Mouse (Mus musculus): ENCODE data around the gene Ubash3a. TPM values are rescaled to one million over a fixed set of nuclear protein-coding genes. Genes with fewer than 3 reads are reported as not detected.

The Ubash3a gene
- polyA plus RNA-seq, 1 experiment = 1.6 TPM

DNA sequence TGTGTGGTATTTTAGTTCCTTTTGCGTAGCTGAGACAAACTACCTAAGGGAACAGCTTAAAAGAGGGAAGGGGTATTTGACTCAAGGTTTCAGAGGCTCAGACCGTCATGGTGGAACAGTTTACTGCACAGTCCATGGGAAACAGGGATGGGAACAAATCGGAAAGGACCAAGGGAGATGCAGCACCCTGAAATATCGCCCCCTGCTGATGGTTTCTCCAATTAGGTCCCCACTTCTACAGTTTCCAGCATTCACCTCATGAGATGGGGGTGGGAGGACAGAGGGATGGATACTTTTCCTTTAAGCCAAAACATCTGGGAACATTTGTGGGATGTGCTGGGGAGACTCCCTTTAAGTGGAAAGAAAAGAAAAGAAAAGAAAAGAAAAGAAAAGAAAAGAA lies 52.2 kb downstream of the Ubash3a start:
- peaks cover 5% of the 10 kb centered on the region; the same call in 1 of the 2 replicates for H3K4me1 ChIP-seq (ENCODE audit: control insufficient read depth, insufficient read depth, low read length)
- no peaks in the 10 kb centered on the region for H3K36me3 ChIP-seq (ENCODE audit: control insufficient read depth, insufficient read depth, low read length)
- no peak overlapping the region for H3K4me3 ChIP-seq (ENCODE audit: insufficient read depth, low read depth, low read length)
- no peaks in the 10 kb centered on the region for H3K27me3 ChIP-seq (replicated peaks; ENCODE audit: control insufficient read depth, insufficient read depth, low read length)
- TF ChIP-seq CTCF (conservative IDR thresholded peaks at IDR 0.05; ENCODE audit: insufficient read depth, insufficient read length, low read depth, low read length) = peak; percentile 40; the same call in 1 of the 2 replicates
- no peak for TF ChIP-seq POLR2A (IDR thresholded peaks at IDR 0.05; ENCODE audit: low read depth, low read length)
- no peak for DNase-seq
- no peak overlapping the region for H3K27ac ChIP-seq (ENCODE audit: insufficient read depth, low read depth, low read length)
- 72% methylated on average over 4 of the region's 4 CpGs for WGBS

DNA sequence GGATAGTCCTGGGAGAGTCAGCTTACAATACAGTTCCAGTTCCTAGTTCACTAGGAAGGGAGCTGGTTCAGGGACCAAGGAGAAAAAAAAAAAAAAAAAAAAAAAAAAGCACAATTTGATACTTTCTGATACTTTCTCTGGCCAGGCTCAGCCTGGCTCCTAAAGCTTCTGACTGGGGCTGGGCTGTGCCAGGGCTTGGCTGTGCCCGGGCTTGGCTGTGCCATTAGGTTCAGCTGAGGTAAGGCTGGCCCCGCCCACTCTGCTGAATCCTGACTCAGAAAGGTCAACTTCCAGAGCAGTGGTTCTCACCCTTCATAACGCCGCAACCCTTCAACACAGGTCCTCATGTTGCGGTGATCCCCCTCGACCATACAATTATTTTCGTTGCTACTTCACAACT lies 52.8 kb downstream of the Ubash3a start:
- Histone ChIP-seq H3K27me3 (replicated peaks; ENCODE audit: control insufficient read depth, insufficient read depth, low read length) (no peaks in the 10 kb centered on the region), H3K4me1 (ENCODE audit: control insufficient read depth, insufficient read depth, low read length) (peaks cover 5% of the 10 kb centered on the region; the same call in 1 of the 2 replicates), H3K36me3 (ENCODE audit: control insufficient read depth, insufficient read depth, low read length) (no peaks in the 10 kb centered on the region), H3K4me3 (ENCODE audit: insufficient read depth, low read depth, low read length) (no peak overlapping the region), H3K27ac (ENCODE audit: insufficient read depth, low read depth, low read length) (no peak overlapping the region)
- peak; percentile 96 for DNase-seq
- TF ChIP-seq POLR2A (IDR thresholded peaks at IDR 0.05; ENCODE audit: low read depth, low read length) = no peak
- 40% methylated on average over 7 of the region's 7 CpGs for WGBS

DNA sequence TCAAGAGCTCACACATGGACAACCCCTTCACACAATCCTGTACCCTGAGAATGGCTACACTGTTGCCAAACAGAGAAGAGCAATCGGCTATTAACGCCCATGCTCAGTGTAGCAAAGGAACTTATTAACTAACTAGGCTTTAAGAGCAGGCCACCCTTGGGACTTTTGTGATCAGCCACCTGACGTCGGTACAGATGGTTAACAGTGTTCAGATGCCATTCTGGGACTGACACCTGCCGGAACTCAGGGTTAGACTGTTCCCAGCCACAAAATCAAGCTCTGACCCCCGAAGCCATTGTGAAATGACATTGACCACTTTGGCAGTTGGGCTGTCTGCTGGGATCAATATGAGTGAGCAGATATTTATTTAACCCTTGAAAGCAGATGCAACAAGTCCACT lies 53.7 kb downstream of the Ubash3a start:
- no peak for TF ChIP-seq CTCF (conservative IDR thresholded peaks at IDR 0.05; ENCODE audit: insufficient read depth, insufficient read length, low read depth, low read length)
- no peak for TF ChIP-seq POLR2A (IDR thresholded peaks at IDR 0.05; ENCODE audit: low read depth, low read length)
- DNase-seq = peak; percentile 73
- Histone ChIP-seq H3K27ac (ENCODE audit: insufficient read depth, low read depth, low read length) (no peak overlapping the region), H3K4me3 (ENCODE audit: insufficient read depth, low read depth, low read length) (no peak overlapping the region), H3K36me3 (ENCODE audit: control insufficient read depth, insufficient read depth, low read length) (no peaks in the 10 kb centered on the region), H3K27me3 (replicated peaks; ENCODE audit: control insufficient read depth, insufficient read depth, low read length) (no peaks in the 10 kb centered on the region), H3K4me1 (ENCODE audit: control insufficient read depth, insufficient read depth, low read length) (peaks cover 5% of the 10 kb centered on the region; the same call in 1 of the 2 replicates)
- 49% methylated on average over 6 of the region's 6 CpGs for WGBS

DNA sequence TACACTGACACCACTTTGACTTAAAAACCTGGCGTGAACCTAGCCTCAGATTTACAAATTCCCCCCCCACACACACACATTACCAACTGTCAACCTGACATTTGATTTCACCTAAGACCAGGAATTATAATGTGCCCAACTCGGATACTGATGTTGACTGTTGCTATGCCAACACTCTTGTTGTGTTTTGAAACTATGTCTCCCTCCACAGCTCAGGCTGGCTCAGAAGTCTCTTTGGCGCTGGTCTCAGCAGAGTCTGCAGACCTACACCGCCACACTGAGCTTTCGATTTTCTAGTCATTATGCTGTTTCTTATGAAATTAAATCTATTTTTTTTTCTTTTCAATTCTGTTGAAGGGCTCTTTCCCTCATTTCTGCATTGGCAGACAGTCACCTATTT lies 55.0 kb downstream of the Ubash3a start:
- DNase-seq = no peak
- Histone ChIP-seq H3K4me3 (ENCODE audit: insufficient read depth, low read depth, low read length) (no peak overlapping the region), H3K4me1 (ENCODE audit: control insufficient read depth, insufficient read depth, low read length) (peaks cover 5% of the 10 kb centered on the region; the same call in 1 of the 2 replicates), H3K27ac (ENCODE audit: insufficient read depth, low read depth, low read length) (no peak overlapping the region), H3K36me3 (ENCODE audit: control insufficient read depth, insufficient read depth, low read length) (no peaks in the 10 kb centered on the region), H3K27me3 (replicated peaks; ENCODE audit: control insufficient read depth, insufficient read depth, low read length) (no peaks in the 10 kb centered on the region)
- TF ChIP-seq POLR2A (IDR thresholded peaks at IDR 0.05; ENCODE audit: low read depth, low read length) (no peak), CTCF (conservative IDR thresholded peaks at IDR 0.05; ENCODE audit: insufficient read depth, insufficient read length, low read depth, low read length) (no peak)
- WGBS = 65% methylated on average over 5 of the region's 5 CpGs

DNA sequence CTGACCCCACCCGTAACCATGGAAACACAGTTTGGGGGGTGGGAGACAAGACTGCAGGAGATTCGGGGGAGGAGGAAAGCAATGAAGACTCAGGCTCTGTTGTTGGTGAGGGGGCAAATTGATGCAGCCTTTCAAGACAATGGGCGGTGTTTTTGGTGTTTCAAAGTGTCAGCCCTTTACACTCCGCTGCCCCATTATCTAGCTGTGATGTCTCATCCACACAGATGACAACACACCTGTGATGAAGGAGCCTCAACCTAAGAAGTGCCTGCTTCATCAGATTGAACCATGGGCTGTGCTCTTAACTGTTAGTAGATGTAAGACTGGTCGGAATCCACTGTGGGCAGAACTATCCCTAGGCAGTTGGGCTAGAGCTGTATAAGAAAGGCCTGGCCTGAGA lies 56.1 kb downstream of the Ubash3a start:
- no peak overlapping the region for H3K27ac ChIP-seq (ENCODE audit: insufficient read depth, low read depth, low read length)
- H3K4me1 ChIP-seq (ENCODE audit: control insufficient read depth, insufficient read depth, low read length) = peaks cover 5% of the 10 kb centered on the region; the same call in 1 of the 2 replicates
- H3K27me3 ChIP-seq (replicated peaks; ENCODE audit: control insufficient read depth, insufficient read depth, low read length) = no peaks in the 10 kb centered on the region
- H3K36me3 ChIP-seq (ENCODE audit: control insufficient read depth, insufficient read depth, low read length) = no peaks in the 10 kb centered on the region
- TF ChIP-seq CTCF (conservative IDR thresholded peaks at IDR 0.05; ENCODE audit: insufficient read depth, insufficient read length, low read depth, low read length) (no peak), POLR2A (IDR thresholded peaks at IDR 0.05; ENCODE audit: low read depth, low read length) (no peak)
- no peak overlapping the region for H3K4me3 ChIP-seq (ENCODE audit: insufficient read depth, low read depth, low read length)
- 95% methylated on average over 5 of the region's 5 CpGs for WGBS
- no peak for DNase-seq

DNA sequence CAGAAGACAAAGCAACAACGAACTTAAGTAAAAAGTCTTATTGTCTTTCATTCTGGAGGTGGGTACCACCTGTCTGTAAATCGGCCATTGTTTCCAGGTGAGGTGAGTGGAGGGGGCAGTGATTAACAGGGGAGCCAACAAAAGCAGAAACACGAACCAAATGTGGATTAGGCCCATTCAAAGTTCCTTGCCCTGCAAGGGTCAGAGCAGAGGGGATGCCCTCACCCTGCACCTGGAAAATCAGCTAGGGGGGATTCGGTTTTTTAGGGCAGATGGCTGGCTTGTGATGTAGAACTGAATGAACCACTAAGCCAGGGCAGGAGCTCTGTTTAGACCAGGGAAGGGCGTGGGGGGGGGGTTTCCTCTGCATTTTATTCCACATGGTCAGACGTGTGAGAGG lies 56.7 kb downstream of the Ubash3a start:
- no peak for TF ChIP-seq POLR2A (IDR thresholded peaks at IDR 0.05; ENCODE audit: low read depth, low read length)
- TF ChIP-seq CTCF (conservative IDR thresholded peaks at IDR 0.05; ENCODE audit: insufficient read depth, insufficient read length, low read depth, low read length) = no peak
- DNase-seq = no peak
- peaks cover 5% of the 10 kb centered on the region; the same call in 1 of the 2 replicates for H3K4me1 ChIP-seq (ENCODE audit: control insufficient read depth, insufficient read depth, low read length)
- WGBS = 75% methylated on average over 6 of the region's 6 CpGs
- H3K36me3 ChIP-seq (ENCODE audit: control insufficient read depth, insufficient read depth, low read length) = no peaks in the 10 kb centered on the region
- no peak overlapping the region for H3K4me3 ChIP-seq (ENCODE audit: insufficient read depth, low read depth, low read length)
- H3K27ac ChIP-seq (ENCODE audit: insufficient read depth, low read depth, low read length) = no peak overlapping the region
- no peaks in the 10 kb centered on the region for H3K27me3 ChIP-seq (replicated peaks; ENCODE audit: control insufficient read depth, insufficient read depth, low read length)

DNA sequence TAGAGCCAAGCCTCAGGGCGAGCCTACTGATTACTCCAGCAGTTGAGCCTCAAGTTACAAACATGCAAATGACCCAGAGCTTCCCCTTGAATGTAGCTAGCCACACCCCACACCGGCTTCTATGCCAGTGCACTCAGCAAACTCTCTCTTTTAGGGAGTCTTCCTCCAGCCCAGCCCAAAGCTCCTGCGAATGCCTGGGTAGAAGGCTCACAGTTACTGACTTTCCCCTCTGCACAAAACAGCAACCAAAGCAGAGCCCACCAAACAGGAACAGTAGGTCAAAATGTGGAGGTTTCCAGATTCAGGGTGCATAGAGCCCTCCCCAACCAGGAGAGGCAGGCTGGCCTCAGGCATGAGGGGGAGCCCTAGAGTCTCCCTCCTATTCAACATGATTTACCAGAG lies 57.5 kb downstream of the Ubash3a start:
- whole genome bisulfite sequencing = 35% methylated on average over 3 of the region's 3 CpGs
- H3K27me3 ChIP-seq (replicated peaks; ENCODE audit: control insufficient read depth, insufficient read depth, low read length) = no peaks in the 10 kb centered on the region
- DNase-seq = no peak
- H3K36me3 ChIP-seq (ENCODE audit: control insufficient read depth, insufficient read depth, low read length) = no peaks in the 10 kb centered on the region
- TF ChIP-seq CTCF (conservative IDR thresholded peaks at IDR 0.05; ENCODE audit: insufficient read depth, insufficient read length, low read depth, low read length) (no peak), POLR2A (IDR thresholded peaks at IDR 0.05; ENCODE audit: low read depth, low read length) (no peak)
- H3K4me1 ChIP-seq (ENCODE audit: control insufficient read depth, insufficient read depth, low read length) = peaks cover 5% of the 10 kb centered on the region; the same call in 1 of the 2 replicates
- no peak overlapping the region for H3K4me3 ChIP-seq (ENCODE audit: insufficient read depth, low read depth, low read length)
- H3K27ac ChIP-seq (ENCODE audit: insufficient read depth, low read depth, low read length) = no peak overlapping the region

Measured in kidney, adult 2 months (tissue).